Mouse (Mus musculus) kidney, postnatal 0 days (tissue): ENCODE measurements around the gene Ppp1r35. TPM values are rescaled to one million over a fixed set of nuclear protein-coding genes. Genes with fewer than 3 reads are reported as not detected.
A peak's percentile ranks its signal among the peaks of the same experiment; 100 is the strongest.

Source experiments
- ATAC-seq: fragments of 200-750 bp; cut with Nextera tagmentation; replicated peaks from 2 replicates; pipeline ENCODE4 v1.8.0; 2017; ENCODE audit warnings: low read depth, moderate number of reproducible peaks, moderate TSS enrichment, moderate library complexity; ENCODE audit not compliant: low FRiP score
- DNase-seq: peaks from one replicate; pipeline ENCODE4 v3.0.0-alpha.2; 2016; ENCODE audit warnings: low spot score
- H3K27ac ChIP-seq: fragments of 300-500 bp; sonication (generic); 2 replicates; pipeline ENCODE4 v1.5.1; 2014; ENCODE audit warnings: mild to moderate bottlenecking
- H3K27me3 ChIP-seq: fragments of 300-500 bp; sonication (generic); 2 replicates; pipeline ENCODE4 v1.6.1; 2014; ENCODE audit warnings: low read length, mixed read lengths; ENCODE audit not compliant: insufficient read depth
- H3K36me3 ChIP-seq: fragments of 300-500 bp; sonication (generic); 2 replicates; pipeline ENCODE4 v1.6.1; 2014; ENCODE audit warnings: low read length, mixed read lengths; ENCODE audit not compliant: insufficient read depth
- H3K4me1 ChIP-seq: fragments of 300-500 bp; sonication (generic); replicated peaks from 2 replicates; pipeline ENCODE4 v1.6.1; 2014; ENCODE audit warnings: antibody characterized with exemption, low read length, mixed read lengths; ENCODE audit not compliant: insufficient read depth
- H3K4me2 ChIP-seq: fragments of 300-500 bp; sonication (generic); 2 replicates; pipeline ENCODE4 v1.6.1; 2014; ENCODE audit warnings: mild to moderate bottlenecking, low read length, moderate library complexity, mixed read lengths
- H3K4me3 ChIP-seq: fragments of 300-500 bp; sonication (generic); replicated peaks from 2 replicates; pipeline ENCODE4 v1.5.1; 2014; ENCODE audit warnings: low read depth, low read length
- H3K9ac ChIP-seq: fragments of 300-500 bp; sonication (generic); 2 replicates; pipeline ENCODE4 v1.6.1; 2014; ENCODE audit warnings: low read depth, low read length
- H3K9me3 ChIP-seq: fragments of 300-500 bp; sonication (generic); replicated peaks from 2 replicates; pipeline ENCODE4 v1.6.1; 2016; ENCODE audit warnings: low read length, inconsistent platforms, mixed read lengths
- CTCF ChIP-seq: IDR thresholded peaks from 2 replicates; pipeline ENCODE4 v1.5.1; 2016; ENCODE audit warnings: antibody characterized with exemption, low read depth, mild to moderate bottlenecking, moderate library complexity
- WGBS: fragments of 180-500 bp; shearing (Covaris S2); extraction: QIAGEN DNeasy Blood & Tissue Kit; methylation state at CpG from one replicate; pipeline ENCODE4 v1.1.7; 2014; 5-methylcytosine and 5-hydroxymethylcytosine counted together
- polyA plus RNA-seq: library from polyadenylated mRNA; unstranded; fragments of >200 nt; fragmentation: Nextera tagmentation; extraction: Ambion mirVana; gene quantifications from 2 replicates; pipeline ENCODE4 v1.2.1, GENCODE M21; 2015

Ppp1r35 gene
- polyA plus RNA-seq, 1 experiment from 2014 or later: 32.4 TPM

- ATAC-seq: no peak
These were observed 7.9 kb upstream of the Ppp1r35 start for GRCm38 (mm10) chr5:137770709-137771108.

GRCm38 (mm10) chr5:137772755-137773154, 5.9 kb upstream of the Ppp1r35 start:
- no peak overlapping the region for H3K27ac ChIP-seq
- DNase-seq (no peak), ATAC-seq (no peak)
- 0 out of 2 replicates have a peak, but pooled peaks cover 2% of the 10 kb centered on the region for H3K4me1 ChIP-seq
- H3K36me3 ChIP-seq: no peaks in the 10 kb centered on the region
- H3K9me3 ChIP-seq: no peaks in the 10 kb centered on the region
- no peak overlapping the region for H3K9ac ChIP-seq
- TF ChIP-seq CTCF: no peak
- H3K27me3 ChIP-seq: no peaks in the 10 kb centered on the region
- H3K4me2 ChIP-seq: no peak overlapping the region
- H3K4me3 ChIP-seq: no peak overlapping the region

More at GRCm38 (mm10) chr5:137770709-137771108, 7.9 kb upstream of the Ppp1r35 start:
- Histone ChIP-seq H3K4me2 (no peak overlapping the region), H3K27ac (no peak overlapping the region), H3K4me3 (no peak overlapping the region), H3K4me1 (no peaks in the 10 kb centered on the region), H3K9ac (no peak overlapping the region), H3K9me3 (no peaks in the 10 kb centered on the region), H3K27me3 (no peaks in the 10 kb centered on the region), H3K36me3 (no peaks in the 10 kb centered on the region)
- WGBS: 45% methylated on average over 2 of the region's 2 CpGs
- peak; percentile 63 for DNase-seq
- peak; percentile 84 for TF ChIP-seq CTCF

DNA sequence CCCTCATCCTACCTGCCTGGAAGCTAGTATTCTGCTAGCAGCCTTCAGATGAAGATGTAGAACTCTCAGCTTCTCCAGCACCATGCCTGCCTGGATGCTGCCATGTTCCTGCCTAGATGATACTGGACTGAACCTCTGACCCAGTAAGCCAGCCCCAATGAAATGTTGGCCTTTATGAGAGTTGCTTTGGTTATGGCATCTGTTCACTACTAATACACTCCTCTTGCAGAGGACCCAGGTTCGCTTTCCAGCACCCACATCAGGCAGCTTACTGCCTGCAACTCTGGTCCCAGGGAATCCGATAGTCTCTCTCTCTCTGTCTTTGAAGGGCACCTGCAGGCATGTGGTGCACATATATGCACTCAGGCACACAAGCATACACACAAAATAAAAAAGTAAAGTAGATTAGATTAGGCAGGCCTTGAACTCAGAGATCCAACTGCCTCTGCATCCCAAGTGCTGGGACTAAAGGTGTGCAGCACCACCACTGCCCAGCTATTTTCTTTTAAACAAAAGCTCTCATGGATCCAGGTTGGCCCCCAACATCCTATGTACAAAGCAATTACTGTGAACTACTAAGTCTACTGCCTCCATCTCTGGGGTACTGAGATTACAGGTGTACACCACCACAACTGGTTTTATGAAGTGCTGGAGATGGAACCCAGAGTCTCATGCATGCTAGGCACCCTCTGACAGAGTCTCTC, 2.9 kb upstream of the Ppp1r35 start:
- Histone ChIP-seq H3K4me3 (no peak overlapping the region), H3K27ac (no peak overlapping the region; the same call in 1 of the 2 replicates), H3K27me3 (no peaks in the 10 kb centered on the region), H3K9me3 (no peaks in the 10 kb centered on the region), H3K4me2 (no peak overlapping the region), H3K9ac (no peak overlapping the region), H3K36me3 (no peaks in the 10 kb centered on the region), H3K4me1 (0 out of 2 replicates have a peak, but pooled peaks cover 8% of the 10 kb centered on the region)
- no peak for ATAC-seq
- WGBS: 92% methylated on average over 2 of the region's 2 CpGs
- no peak for DNase-seq
- no peak for TF ChIP-seq CTCF

DNA sequence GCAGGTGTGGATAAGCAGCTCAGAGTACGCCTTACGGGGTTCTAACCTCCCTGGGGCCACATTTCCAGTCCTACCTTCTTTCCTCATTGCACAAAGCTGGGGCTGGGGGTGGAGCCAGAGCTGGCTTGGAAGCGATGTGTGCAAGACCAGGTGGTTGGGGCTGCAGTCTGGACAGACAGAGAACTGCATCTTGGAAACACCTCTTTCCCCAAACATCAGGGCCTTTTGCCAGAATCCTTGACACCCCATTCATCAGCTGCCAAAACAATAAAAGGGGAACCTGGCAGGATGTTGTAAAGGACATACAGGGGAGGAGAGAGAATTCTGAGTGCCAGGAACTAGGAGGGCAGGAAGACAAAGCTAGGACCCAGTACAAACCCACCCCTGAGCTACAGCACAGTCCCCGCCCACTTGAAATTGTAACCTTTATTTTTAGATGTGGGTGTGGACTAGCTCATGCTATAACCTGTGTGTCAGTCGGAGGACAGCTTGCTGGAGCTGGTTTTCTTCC, 2.2 kb upstream of the Ppp1r35 start:
- no peak for TF ChIP-seq CTCF
- H3K36me3 ChIP-seq: peaks cover 5% of the 10 kb centered on the region; the same call in 1 of the 2 replicates
- H3K9ac ChIP-seq: 0 out of 2 replicates have a peak overlapping the region, but pooled peaks have one; percentile 3
- ATAC-seq: peak; percentile 30; the same call in 1 of the 2 replicates
- H3K9me3 ChIP-seq: no peaks in the 10 kb centered on the region
- DNase-seq: peak; percentile 65
- H3K27ac ChIP-seq: no peak overlapping the region; the same call in 1 of the 2 replicates
- H3K4me1 ChIP-seq: 0 out of 2 replicates have a peak, but pooled peaks cover 8% of the 10 kb centered on the region
- no peak overlapping the region for H3K4me2 ChIP-seq
- H3K4me3 ChIP-seq: no peak overlapping the region
- no peaks in the 10 kb centered on the region for H3K27me3 ChIP-seq
- 16% methylated on average over 5 of the region's 5 CpGs for WGBS

DNA sequence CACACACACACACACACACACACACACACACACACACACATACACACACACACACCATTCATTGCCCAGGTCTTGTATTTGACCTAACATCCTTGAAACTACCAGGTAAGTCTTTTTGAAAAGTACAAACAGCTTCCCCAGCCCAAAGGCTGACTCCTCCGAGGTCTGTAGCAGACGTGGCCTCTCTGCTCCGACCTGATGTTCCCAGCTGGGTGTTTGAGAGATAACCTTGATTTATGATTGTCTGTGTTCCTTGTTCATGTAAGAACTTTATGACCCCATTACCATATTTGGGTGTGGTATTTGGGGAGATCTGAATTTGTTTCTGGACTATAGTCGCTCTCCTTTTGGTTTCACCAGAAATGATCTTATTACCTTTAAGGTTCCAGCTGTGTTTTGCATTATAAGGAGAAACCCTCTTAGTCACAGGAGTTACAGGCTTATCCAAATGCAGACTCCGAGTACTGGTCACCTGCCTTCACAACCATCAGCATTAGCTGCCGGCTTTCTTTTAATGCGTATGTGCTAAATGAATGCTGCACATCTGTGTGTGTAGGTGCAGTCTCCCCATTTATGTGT, 1.3 kb upstream of the Ppp1r35 start:
- TF ChIP-seq CTCF: no peak
- WGBS: 58% methylated on average over 7 of the region's 7 CpGs
- ATAC-seq: no peak

GRCm38 (mm10) chr5:137779053-137779933, 644 bp downstream of the Ppp1r35 start:
- Histone ChIP-seq H3K9me3 (no peaks in the 10 kb centered on the region), H3K36me3 (peaks cover 23% of the 10 kb centered on the region), H3K4me1 (peaks cover 25% of the 10 kb centered on the region), H3K4me2 (peak overlapping the region; percentile 86), H3K9ac (peak overlapping the region; percentile 92), H3K27me3 (no peaks in the 10 kb centered on the region), H3K27ac (peak overlapping the region; percentile 89), H3K4me3 (peak overlapping the region; percentile 93)
- 1% methylated on average over 72 of the region's 83 CpGs for WGBS
- ATAC-seq: peak; percentile 25
- DNase-seq: peak; percentile 42
- TF ChIP-seq CTCF: no peak

More for the DNA sequence above, 1.3 kb upstream of the Ppp1r35 start:
- Histone ChIP-seq H3K36me3 (peaks cover 13% of the 10 kb centered on the region), H3K4me3 (no peak overlapping the region), H3K9ac (no peak overlapping the region), H3K4me2 (no peak overlapping the region), H3K4me1 (0 out of 2 replicates have a peak, but pooled peaks cover 8% of the 10 kb centered on the region), H3K27ac (no peak overlapping the region), H3K9me3 (no peaks in the 10 kb centered on the region), H3K27me3 (no peaks in the 10 kb centered on the region)
- no peak for DNase-seq
